Mouse (Mus musculus) liver, embryonic 15.5 days (tissue): ENCODE data around the gene Col18a1. TPM values are rescaled to one million over a fixed set of nuclear protein-coding genes. Genes with fewer than 3 reads are reported as not detected.

Source experiments
- ATAC-seq: fragments of 200-750 bp; cut with Nextera tagmentation; 2 replicates; pipeline ENCODE4 v1.8.0; 2017; ENCODE audit warnings: moderate number of reproducible peaks, mild to moderate bottlenecking, moderate library complexity; ENCODE audit not compliant: insufficient read depth
- H3K27ac ChIP-seq: fragments of 300-500 bp; sonication (generic); replicated peaks from 2 replicates; pipeline ENCODE4 v1.5.1; 2015; ENCODE audit warnings: mild to moderate bottlenecking, inconsistent platforms
- H3K27me3 ChIP-seq: fragments of 300-500 bp; sonication (generic); 2 replicates; pipeline ENCODE4 v1.6.1; 2015; ENCODE audit warnings: mild to moderate bottlenecking, inconsistent platforms
- H3K36me3 ChIP-seq: fragments of 300-500 bp; sonication (generic); replicated peaks from 2 replicates; pipeline ENCODE4 v1.6.1; 2015; ENCODE audit warnings: moderate library complexity, mild to moderate bottlenecking, inconsistent platforms
- H3K4me1 ChIP-seq: fragments of 300-500 bp; sonication (generic); replicated peaks from 2 replicates; pipeline ENCODE4 v1.6.1; 2015; ENCODE audit warnings: inconsistent platforms
- H3K4me2 ChIP-seq: fragments of 300-500 bp; sonication (generic); 2 replicates; pipeline ENCODE4 v1.6.1; 2015; ENCODE audit warnings: moderate library complexity, mild to moderate bottlenecking, inconsistent platforms
- H3K4me3 ChIP-seq: fragments of 300-500 bp; sonication (generic); replicated peaks from 2 replicates; pipeline ENCODE4 v1.5.1; 2015; ENCODE audit warnings: mild to moderate bottlenecking, inconsistent platforms
- H3K9ac ChIP-seq: fragments of 300-500 bp; sonication (generic); 2 replicates; pipeline ENCODE4 v1.6.1; 2015; ENCODE audit warnings: moderate library complexity, mild to moderate bottlenecking, inconsistent platforms
- H3K9me3 ChIP-seq: fragments of 300-500 bp; sonication (generic); replicated peaks from 2 replicates; pipeline ENCODE4 v1.6.1; 2016; ENCODE audit warnings: inconsistent platforms
- WGBS: fragments of 180-500 bp; shearing (Covaris S2); methylation state at CpG from one replicate; pipeline ENCODE4 v1.1.7; 2015; ENCODE audit warnings: mixed read lengths; ENCODE audit not compliant: insufficient replicate concordance; 5-methylcytosine and 5-hydroxymethylcytosine counted together
- polyA plus RNA-seq: library from polyadenylated mRNA; unstranded; fragments of >200 nt; fragmentation: Nextera tagmentation; extraction: Ambion mirVana; gene quantifications from 2 replicates; pipeline ENCODE4 v1.2.1, GENCODE M21; 2015

Gene Col18a1
- polyA plus RNA-seq, 1 experiment from 2014 or later, result 66.0 TPM

DNA sequence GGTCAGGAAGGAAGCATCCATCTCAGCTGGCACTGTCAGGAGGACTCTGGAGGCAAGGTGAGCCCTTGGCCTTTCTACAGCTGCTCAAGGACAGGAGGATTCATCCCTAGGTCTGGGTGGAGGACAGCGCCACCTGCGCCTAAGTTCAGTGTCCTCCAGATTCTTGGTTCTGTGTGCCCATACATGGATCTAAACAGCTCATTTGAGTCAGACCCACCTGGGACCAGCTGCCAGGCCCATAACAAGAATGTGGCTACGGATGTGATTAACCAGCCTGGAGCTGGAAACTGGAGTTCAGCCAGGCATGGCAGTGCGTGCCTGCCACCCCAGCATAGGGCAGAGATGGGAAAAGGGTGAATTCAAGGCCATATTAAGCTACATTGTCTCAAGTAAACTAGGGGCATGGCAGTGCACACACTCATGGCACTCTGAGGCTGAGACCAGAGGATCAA lies 14.8 kb downstream of the Col18a1 start:
- Histone ChIP-seq H3K9me3 (no peaks in the 10 kb centered on the region), H3K27me3 (no peaks in the 10 kb centered on the region; the same call in 1 of the 2 replicates), H3K9ac (no peak overlapping the region), H3K27ac (no peak overlapping the region), H3K4me2 (no peak overlapping the region), H3K4me3 (no peak overlapping the region), H3K36me3 (no peaks in the 10 kb centered on the region), H3K4me1 (peaks cover 30% of the 10 kb centered on the region)
- WGBS, result 89% methylated on average over 4 of the region's 4 CpGs
- ATAC-seq, result no peak

GRCm38 (mm10) chr10:77150947-77151521 lies 15.3 kb downstream of the Col18a1 start:
- 41% methylated on average over 14 of the region's 14 CpGs for WGBS
- H3K36me3 ChIP-seq, result no peaks in the 10 kb centered on the region
- no peak overlapping the region for H3K4me2 ChIP-seq
- no peaks in the 10 kb centered on the region; the same call in 1 of the 2 replicates for H3K27me3 ChIP-seq
- H3K4me3 ChIP-seq, result no peak overlapping the region
- no peak overlapping the region for H3K9ac ChIP-seq
- H3K4me1 ChIP-seq, result peaks cover 33% of the 10 kb centered on the region
- H3K27ac ChIP-seq, result no peak overlapping the region
- no peaks in the 10 kb centered on the region for H3K9me3 ChIP-seq
- ATAC-seq, result no peak

DNA sequence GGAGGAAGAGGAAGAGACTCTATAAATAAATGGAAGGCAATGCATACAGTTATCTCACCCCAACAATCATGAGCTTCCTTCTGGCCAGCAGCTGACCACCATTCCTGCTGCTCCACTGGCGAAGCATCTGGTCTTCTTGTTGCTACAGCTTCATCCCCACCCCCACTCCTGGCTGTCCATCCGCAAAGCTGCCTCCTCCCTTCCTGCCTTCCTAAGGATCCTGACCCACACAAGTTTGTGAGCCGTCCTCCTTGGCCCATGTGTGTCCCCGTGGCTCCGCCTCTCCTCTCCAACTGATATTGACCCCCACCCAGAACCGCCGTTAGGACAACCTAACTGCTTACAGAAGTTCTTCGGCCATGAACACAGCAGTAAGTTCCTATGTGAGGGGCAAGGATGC lies 16.3 kb downstream of the Col18a1 start:
- Histone ChIP-seq H3K9ac (no peak overlapping the region), H3K4me3 (no peak overlapping the region), H3K27me3 (no peaks in the 10 kb centered on the region), H3K4me1 (peaks cover 31% of the 10 kb centered on the region), H3K36me3 (no peaks in the 10 kb centered on the region), H3K4me2 (peak overlapping the region; percentile 23; the same call in 1 of the 2 replicates), H3K9me3 (no peaks in the 10 kb centered on the region), H3K27ac (no peak overlapping the region)
- ATAC-seq, result no peak
- 28% methylated on average over 8 of the region's 8 CpGs for WGBS

DNA sequence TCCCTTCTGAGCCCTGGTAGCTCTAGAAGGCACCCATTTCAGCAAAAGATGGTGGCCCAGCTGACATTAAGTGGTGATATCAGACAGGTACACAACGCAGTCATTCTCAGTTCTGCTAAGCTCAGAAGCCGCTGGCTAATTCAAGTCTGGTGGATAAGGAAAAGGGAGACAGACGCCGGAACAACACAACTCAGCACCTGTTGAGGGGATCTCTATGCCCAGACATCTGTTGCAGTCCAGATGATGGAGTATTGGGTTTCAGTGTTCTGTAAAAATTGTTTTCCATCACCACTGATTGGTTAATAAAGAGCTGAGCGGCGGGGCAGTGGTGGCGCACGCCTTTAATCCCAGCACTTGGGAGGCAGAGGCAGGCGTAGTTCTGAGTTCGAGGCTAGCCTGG lies 18.8 kb downstream of the Col18a1 start:
- no peaks in the 10 kb centered on the region for H3K36me3 ChIP-seq
- H3K27me3 ChIP-seq, result no peaks in the 10 kb centered on the region
- H3K4me1 ChIP-seq, result peaks cover 25% of the 10 kb centered on the region
- WGBS, result 78% methylated on average over 10 of the region's 10 CpGs
- no peak overlapping the region for H3K9ac ChIP-seq
- no peaks in the 10 kb centered on the region for H3K9me3 ChIP-seq
- H3K27ac ChIP-seq, result no peak overlapping the region
- no peak overlapping the region for H3K4me2 ChIP-seq
- no peak overlapping the region for H3K4me3 ChIP-seq
- ATAC-seq, result no peak

DNA sequence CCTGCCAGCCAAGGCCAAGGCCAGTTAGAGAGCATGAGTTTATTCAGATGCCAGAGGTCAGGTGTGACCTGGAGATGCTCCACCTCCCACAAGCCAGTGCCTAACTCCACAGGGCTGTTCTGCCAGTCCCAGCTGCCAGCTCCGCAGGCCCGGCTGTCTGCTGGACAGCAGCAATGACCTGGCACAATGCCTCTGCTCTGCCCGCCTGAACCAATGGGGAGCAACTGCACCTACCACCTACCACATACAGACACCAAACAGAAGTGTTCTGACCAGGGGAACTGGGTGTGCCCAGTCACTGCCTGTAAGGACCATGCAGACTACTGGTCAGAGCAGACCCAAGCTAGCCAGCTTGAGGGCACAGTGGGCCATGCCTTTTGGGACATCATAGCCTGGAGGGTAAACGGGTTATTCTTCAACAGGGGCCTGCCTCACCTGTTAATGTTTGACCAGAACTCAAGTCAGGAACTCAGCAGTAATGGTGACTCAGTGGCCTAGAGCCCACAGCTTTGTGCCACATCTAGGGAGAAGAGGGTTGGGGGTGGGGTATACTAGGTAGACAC lies 19.4 kb downstream of the Col18a1 start:
- Histone ChIP-seq H3K4me1 (peaks cover 21% of the 10 kb centered on the region), H3K27me3 (no peaks in the 10 kb centered on the region), H3K27ac (no peak overlapping the region), H3K9ac (no peak overlapping the region), H3K4me3 (no peak overlapping the region), H3K4me2 (no peak overlapping the region), H3K36me3 (no peaks in the 10 kb centered on the region), H3K9me3 (no peaks in the 10 kb centered on the region)
- WGBS, result 59% methylated on average over 4 of the region's 4 CpGs
- peak; percentile 43 for ATAC-seq

GRCm38 (mm10) chr10:77145946-77146345 lies 20.4 kb downstream of the Col18a1 start:
- no peaks in the 10 kb centered on the region for H3K9me3 ChIP-seq
- no peak overlapping the region for H3K4me3 ChIP-seq
- WGBS, result 56% methylated on average over 1 of the region's 1 CpGs
- H3K27me3 ChIP-seq, result no peaks in the 10 kb centered on the region
- H3K4me2 ChIP-seq, result no peak overlapping the region
- ATAC-seq, result no peak
- H3K27ac ChIP-seq, result no peak overlapping the region
- no peaks in the 10 kb centered on the region for H3K36me3 ChIP-seq
- H3K9ac ChIP-seq, result no peak overlapping the region
- H3K4me1 ChIP-seq, result peaks cover 21% of the 10 kb centered on the region

GRCm38 (mm10) chr10:77144372-77144771 lies 22.0 kb downstream of the Col18a1 start:
- Histone ChIP-seq H3K9ac (no peak overlapping the region), H3K4me3 (no peak overlapping the region), H3K9me3 (no peaks in the 10 kb centered on the region), H3K4me2 (no peak overlapping the region), H3K4me1 (peaks cover 11% of the 10 kb centered on the region), H3K27me3 (no peaks in the 10 kb centered on the region), H3K36me3 (no peaks in the 10 kb centered on the region), H3K27ac (no peak overlapping the region)
- ATAC-seq, result no peak
- 67% methylated on average over 2 of the region's 2 CpGs for WGBS

GRCm38 (mm10) chr10:77142328-77142727 lies 24.0 kb downstream of the Col18a1 start:
- no peaks in the 10 kb centered on the region for H3K9me3 ChIP-seq
- 66% methylated on average over 2 of the region's 2 CpGs for WGBS
- H3K9ac ChIP-seq, result no peak overlapping the region
- no peak overlapping the region for H3K4me3 ChIP-seq
- no peaks in the 10 kb centered on the region for H3K36me3 ChIP-seq
- no peak overlapping the region for H3K4me2 ChIP-seq
- H3K27ac ChIP-seq, result no peak overlapping the region
- H3K4me1 ChIP-seq, result peaks cover 22% of the 10 kb centered on the region
- no peaks in the 10 kb centered on the region for H3K27me3 ChIP-seq
- ATAC-seq, result no peak

- Histone ChIP-seq H3K36me3 (no peaks in the 10 kb centered on the region), H3K27me3 (no peaks in the 10 kb centered on the region), H3K4me2 (no peak overlapping the region), H3K4me1 (peaks cover 52% of the 10 kb centered on the region), H3K9me3 (no peaks in the 10 kb centered on the region), H3K9ac (no peak overlapping the region), H3K27ac (no peak overlapping the region), H3K4me3 (no peak overlapping the region)
- ATAC-seq, result no peak
Observed at GRCm38 (mm10) chr10:77138304-77138703, 28.0 kb downstream of the Col18a1 start.

GRCm38 (mm10) chr10:77136205-77136604 lies 30.1 kb downstream of the Col18a1 start:
- H3K4me2 ChIP-seq, result no peak overlapping the region
- H3K4me3 ChIP-seq, result no peak overlapping the region
- H3K27me3 ChIP-seq, result no peaks in the 10 kb centered on the region
- no peaks in the 10 kb centered on the region for H3K9me3 ChIP-seq
- peak overlapping the region; percentile 6; the same call in 1 of the 2 replicates for H3K9ac ChIP-seq
- ATAC-seq, result no peak
- H3K36me3 ChIP-seq, result no peaks in the 10 kb centered on the region
- 63% methylated on average over 6 of the region's 6 CpGs for WGBS
- peaks cover 73% of the 10 kb centered on the region for H3K4me1 ChIP-seq
- peak overlapping the region; percentile 48 for H3K27ac ChIP-seq

GRCm38 (mm10) chr10:77135274-77135829 lies 31.0 kb downstream of the Col18a1 start:
- H3K9ac ChIP-seq, result no peak overlapping the region
- H3K4me1 ChIP-seq, result peaks cover 78% of the 10 kb centered on the region
- H3K27me3 ChIP-seq, result no peaks in the 10 kb centered on the region
- H3K4me2 ChIP-seq, result no peak overlapping the region
- H3K9me3 ChIP-seq, result no peaks in the 10 kb centered on the region
- 84% methylated on average over 5 of the region's 5 CpGs for WGBS
- no peaks in the 10 kb centered on the region for H3K36me3 ChIP-seq
- H3K4me3 ChIP-seq, result no peak overlapping the region
- peak overlapping the region; percentile 88 for H3K27ac ChIP-seq
- ATAC-seq, result no peak
